Mouse (Mus musculus): ENCODE measurements around the gene Slc16a6.

GRCm38 (mm10) chr11:109421205-109421604 lies 52.2 kb downstream of the Slc16a6 start:
- no peak for TF ChIP-seq CTCF (IDR thresholded peaks at IDR 0.05)
- TF ChIP-seq EP300 (IDR thresholded peaks at IDR 0.05; ENCODE audit: insufficient read depth, low read depth, low read length), result no peak
- TF ChIP-seq POLR2A (IDR thresholded peaks at IDR 0.05; ENCODE audit: insufficient read depth, low read depth, low read length), result no peak
